Mouse (Mus musculus): Measurements from ENCODE around the gene Hist1h2ag. TPM values are rescaled to one million over a fixed set of nuclear protein-coding genes. Genes with fewer than 3 reads are reported as not detected.

The Hist1h2ag gene
- polyA plus RNA-seq, 2 experiments, result 54.6 to 56.7 TPM

- H3K27me3 ChIP-seq (ENCODE audit: control insufficient read depth, insufficient read depth, low read length), result peaks cover 93% of the 10 kb centered on the region
- no peak for TF ChIP-seq POLR2A (IDR thresholded peaks at IDR 0.05; ENCODE audit: borderline replicate concordance, extremely low read depth, insufficient read depth, insufficient read length)
- no peaks in the 10 kb centered on the region for H3K9me3 ChIP-seq (ENCODE audit: control insufficient read depth, low read length)
- H3K4me1 ChIP-seq (ENCODE audit: control insufficient read depth, insufficient read depth, low read length), result peaks cover 9% of the 10 kb centered on the region; the same call in 1 of the 2 replicates
- peak overlapping the region; percentile 91 for H3K4me2 ChIP-seq (replicated peaks; ENCODE audit: low read depth, low read length, severe bottlenecking)
- no peak for ATAC-seq (ENCODE audit: low FRiP score, low read depth)
- H3K4me3 ChIP-seq (replicated peaks; ENCODE audit: low read length), result peak overlapping the region; percentile 53
- peak overlapping the region; percentile 25 for H3K9ac ChIP-seq (ENCODE audit: low read depth, low read length, severe bottlenecking)
- WGBS, result 2% methylated on average over 18 of the region's 18 CpGs
- DNase-seq (ENCODE audit: low spot score), result no peak
- no peaks in the 10 kb centered on the region for H3K36me3 ChIP-seq (ENCODE audit: control insufficient read depth, insufficient read depth, low read length)
- no peak overlapping the region for H3K27ac ChIP-seq (replicated peaks; ENCODE audit: low read depth, low read length)
These were observed 35.6 kb downstream of the Hist1h2ag start for GRCm38 (mm10) chr13:22007121-22007510.

GRCm38 (mm10) chr13:22006334-22007120 is 36.2 kb downstream of the Hist1h2ag start:
- ATAC-seq (ENCODE audit: low FRiP score, low read depth) (peak; percentile 88), DNase-seq (ENCODE audit: low spot score) (peak; percentile 71)
- Histone ChIP-seq H3K9me3 (ENCODE audit: control insufficient read depth, low read length) (no peaks in the 10 kb centered on the region), H3K4me2 (replicated peaks; ENCODE audit: low read depth, low read length, severe bottlenecking) (peak overlapping the region; percentile 91), H3K4me1 (ENCODE audit: control insufficient read depth, insufficient read depth, low read length) (peaks cover 9% of the 10 kb centered on the region; the same call in 1 of the 2 replicates), H3K27me3 (ENCODE audit: control insufficient read depth, insufficient read depth, low read length) (peaks cover 94% of the 10 kb centered on the region), H3K9ac (ENCODE audit: low read depth, low read length, severe bottlenecking) (peak overlapping the region; percentile 35), H3K4me3 (replicated peaks; ENCODE audit: low read length) (peak overlapping the region; percentile 53), H3K36me3 (ENCODE audit: control insufficient read depth, insufficient read depth, low read length) (no peaks in the 10 kb centered on the region), H3K27ac (replicated peaks; ENCODE audit: low read depth, low read length) (no peak overlapping the region)
- 0% methylated on average over 31 of the region's 38 CpGs for WGBS
- TF ChIP-seq POLR2A (IDR thresholded peaks at IDR 0.05; ENCODE audit: borderline replicate concordance, extremely low read depth, insufficient read depth, insufficient read length), result no peak

- Histone ChIP-seq H3K9ac (ENCODE audit: low read depth, low read length, severe bottlenecking) (peak overlapping the region; percentile 35), H3K9me3 (ENCODE audit: control insufficient read depth, low read length) (no peaks in the 10 kb centered on the region), H3K27ac (replicated peaks; ENCODE audit: low read depth, low read length) (no peak overlapping the region), H3K4me2 (replicated peaks; ENCODE audit: low read depth, low read length, severe bottlenecking) (peak overlapping the region; percentile 91), H3K4me1 (ENCODE audit: control insufficient read depth, insufficient read depth, low read length) (peaks cover 9% of the 10 kb centered on the region; the same call in 1 of the 2 replicates), H3K27me3 (ENCODE audit: control insufficient read depth, insufficient read depth, low read length) (peaks cover 96% of the 10 kb centered on the region), H3K36me3 (ENCODE audit: control insufficient read depth, insufficient read depth, low read length) (no peaks in the 10 kb centered on the region), H3K4me3 (replicated peaks; ENCODE audit: low read length) (peak overlapping the region; percentile 53)
- no peak for TF ChIP-seq POLR2A (IDR thresholded peaks at IDR 0.05; ENCODE audit: borderline replicate concordance, extremely low read depth, insufficient read depth, insufficient read length)
- peak; percentile 82 for ATAC-seq (ENCODE audit: low FRiP score, low read depth)
- DNase-seq (ENCODE audit: low spot score), result peak; percentile 30
- WGBS, result under 1% methylated on average over 45 of the region's 45 CpGs
These were observed 37.0 kb downstream of the Hist1h2ag start for GRCm38 (mm10) chr13:22005605-22006333.

GRCm38 (mm10) chr13:22001823-22002222 is 40.9 kb downstream of the Hist1h2ag start:
- Histone ChIP-seq H3K4me1 (ENCODE audit: control insufficient read depth, insufficient read depth, low read length) (peaks cover 9% of the 10 kb centered on the region; the same call in 1 of the 2 replicates), H3K27me3 (ENCODE audit: control insufficient read depth, insufficient read depth, low read length) (peaks cover 94% of the 10 kb centered on the region), H3K9me3 (ENCODE audit: control insufficient read depth, low read length) (no peaks in the 10 kb centered on the region), H3K4me2 (replicated peaks; ENCODE audit: low read depth, low read length, severe bottlenecking) (no peak overlapping the region), H3K36me3 (ENCODE audit: control insufficient read depth, insufficient read depth, low read length) (no peaks in the 10 kb centered on the region), H3K4me3 (replicated peaks; ENCODE audit: low read length) (no peak overlapping the region), H3K9ac (ENCODE audit: low read depth, low read length, severe bottlenecking) (no peak overlapping the region), H3K27ac (replicated peaks; ENCODE audit: low read depth, low read length) (no peak overlapping the region)
- 24% methylated on average over 5 of the region's 5 CpGs for WGBS
- no peak for TF ChIP-seq POLR2A (IDR thresholded peaks at IDR 0.05; ENCODE audit: borderline replicate concordance, extremely low read depth, insufficient read depth, insufficient read length)
- no peak for DNase-seq (ENCODE audit: low spot score)
- ATAC-seq (ENCODE audit: low FRiP score, low read depth), result no peak

- ATAC-seq (ENCODE audit: low FRiP score, low read depth) (no peak), DNase-seq (ENCODE audit: low spot score) (no peak)
- Histone ChIP-seq H3K27ac (replicated peaks; ENCODE audit: low read depth, low read length) (no peak overlapping the region), H3K36me3 (ENCODE audit: control insufficient read depth, insufficient read depth, low read length) (no peaks in the 10 kb centered on the region), H3K27me3 (ENCODE audit: control insufficient read depth, insufficient read depth, low read length) (peaks cover 94% of the 10 kb centered on the region), H3K9ac (ENCODE audit: low read depth, low read length, severe bottlenecking) (no peak overlapping the region), H3K4me1 (ENCODE audit: control insufficient read depth, insufficient read depth, low read length) (0 out of 2 replicates have a peak, but pooled peaks cover 6% of the 10 kb centered on the region), H3K9me3 (ENCODE audit: control insufficient read depth, low read length) (no peaks in the 10 kb centered on the region), H3K4me2 (replicated peaks; ENCODE audit: low read depth, low read length, severe bottlenecking) (no peak overlapping the region), H3K4me3 (replicated peaks; ENCODE audit: low read length) (no peak overlapping the region)
- 52% methylated on average over 2 of the region's 2 CpGs for WGBS
- TF ChIP-seq POLR2A (IDR thresholded peaks at IDR 0.05; ENCODE audit: borderline replicate concordance, extremely low read depth, insufficient read depth, insufficient read length), result no peak
These were observed 41.4 kb downstream of the Hist1h2ag start for GRCm38 (mm10) chr13:22001346-22001745.

All from limb, embryonic 14.5 days (tissue).